Mouse (Mus musculus): ENCODE data around the gene Opn4. TPM values are rescaled to one million over a fixed set of nuclear protein-coding genes. Genes with fewer than 3 reads are reported as not detected.

Opn4 gene
- polyA plus RNA-seq, 1 experiment from 2014 or later = not detected

DNA sequence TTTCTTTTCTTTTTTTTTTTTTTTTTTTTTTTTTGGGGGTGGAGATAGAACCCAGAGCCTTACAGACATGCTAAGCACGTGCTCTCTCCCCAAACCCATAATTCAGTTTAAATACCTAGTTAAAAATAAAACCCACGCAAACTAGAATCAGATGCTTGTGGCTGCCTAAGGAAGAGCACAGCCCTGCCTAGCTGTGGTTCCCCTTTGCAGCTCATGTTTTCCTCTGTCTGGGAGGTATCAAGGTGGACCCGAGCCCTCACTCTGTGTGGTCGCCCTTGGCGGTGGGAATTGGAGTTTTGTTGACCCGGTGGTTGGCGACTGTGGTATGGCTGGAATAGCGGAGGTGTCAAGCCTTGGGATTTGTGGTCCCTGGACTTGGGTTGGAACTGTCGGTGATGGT is 41.0 kb downstream of the Opn4 start:
- Histone ChIP-seq H3K27ac (ENCODE audit: low read depth, low read length) (no peak overlapping the region), H3K4me2 (ENCODE audit: low read depth, low read length) (no peak overlapping the region), H3K36me3 (ENCODE audit: control insufficient read depth, insufficient read depth, low read length) (no peaks in the 10 kb centered on the region), H3K4me1 (ENCODE audit: control insufficient read depth, insufficient read depth, low read length) (no peaks in the 10 kb centered on the region), H3K27me3 (ENCODE audit: control insufficient read depth, insufficient read depth, low read length) (no peaks in the 10 kb centered on the region), H3K9me3 (ENCODE audit: control insufficient read depth, low read length) (no peaks in the 10 kb centered on the region), H3K9ac (replicated peaks; ENCODE audit: low read depth, low read length) (no peak overlapping the region), H3K4me3 (ENCODE audit: low read depth, low read length) (no peak overlapping the region)
- WGBS = 90% methylated on average over 9 of the region's 9 CpGs
- ATAC-seq (ENCODE audit: low read depth) = no peak

DNA sequence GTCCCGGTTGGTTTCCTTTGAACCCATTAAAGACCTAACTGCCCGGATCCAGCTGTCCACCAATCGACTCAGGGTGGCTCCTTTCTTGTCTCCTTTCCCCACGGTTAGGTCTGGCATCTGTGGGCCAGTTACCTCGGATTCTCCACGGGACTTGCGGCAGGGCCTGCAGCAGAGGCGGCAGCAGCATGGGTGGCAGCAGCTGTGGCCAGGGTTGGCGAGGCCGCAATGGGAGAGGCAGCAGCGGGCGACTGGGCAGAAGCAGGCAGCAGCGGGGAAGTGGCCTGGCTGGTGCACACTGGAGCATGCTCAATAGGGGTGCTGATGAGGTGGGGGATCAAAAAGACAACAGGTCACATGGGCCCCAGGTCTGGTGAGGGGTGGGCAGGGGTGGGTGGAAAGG is 44.7 kb downstream of the Opn4 start:
- no peak overlapping the region for H3K9ac ChIP-seq (replicated peaks; ENCODE audit: low read depth, low read length)
- no peak overlapping the region for H3K4me2 ChIP-seq (ENCODE audit: low read depth, low read length)
- no peaks in the 10 kb centered on the region for H3K9me3 ChIP-seq (ENCODE audit: control insufficient read depth, low read length)
- no peaks in the 10 kb centered on the region for H3K4me1 ChIP-seq (ENCODE audit: control insufficient read depth, insufficient read depth, low read length)
- 58% methylated on average over 13 of the region's 13 CpGs for WGBS
- H3K4me3 ChIP-seq (ENCODE audit: low read depth, low read length) = no peak overlapping the region
- no peak overlapping the region for H3K27ac ChIP-seq (ENCODE audit: low read depth, low read length)
- ATAC-seq (ENCODE audit: low read depth) = peak; percentile 29; the same call in 1 of the 2 replicates
- H3K36me3 ChIP-seq (ENCODE audit: control insufficient read depth, insufficient read depth, low read length) = no peaks in the 10 kb centered on the region
- H3K27me3 ChIP-seq (ENCODE audit: control insufficient read depth, insufficient read depth, low read length) = no peaks in the 10 kb centered on the region

DNA sequence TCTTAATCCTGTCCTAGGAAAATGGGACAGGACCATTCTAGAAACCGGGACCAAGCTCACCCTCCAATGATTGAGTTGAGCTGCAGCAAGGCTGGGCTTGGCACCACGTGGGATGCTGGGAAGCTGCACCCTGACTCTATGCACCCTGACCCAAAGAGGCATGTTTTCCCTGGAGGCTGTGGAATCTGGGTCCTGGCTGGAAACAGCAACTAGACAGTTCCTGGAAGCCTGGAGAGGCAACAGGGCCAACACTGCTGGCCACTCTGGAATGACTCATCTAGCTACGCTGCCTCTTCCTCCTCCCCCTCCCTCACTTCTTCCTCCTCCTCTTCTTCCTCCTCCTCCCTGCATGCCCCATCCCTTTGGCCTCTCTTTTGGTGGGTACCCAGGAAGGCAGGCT is 45.9 kb downstream of the Opn4 start:
- Histone ChIP-seq H3K9ac (replicated peaks; ENCODE audit: low read depth, low read length) (no peak overlapping the region), H3K4me2 (ENCODE audit: low read depth, low read length) (no peak overlapping the region), H3K9me3 (ENCODE audit: control insufficient read depth, low read length) (no peaks in the 10 kb centered on the region), H3K4me3 (ENCODE audit: low read depth, low read length) (no peak overlapping the region), H3K27ac (ENCODE audit: low read depth, low read length) (no peak overlapping the region), H3K36me3 (ENCODE audit: control insufficient read depth, insufficient read depth, low read length) (no peaks in the 10 kb centered on the region), H3K4me1 (ENCODE audit: control insufficient read depth, insufficient read depth, low read length) (no peaks in the 10 kb centered on the region), H3K27me3 (ENCODE audit: control insufficient read depth, insufficient read depth, low read length) (no peaks in the 10 kb centered on the region)
- 72% methylated on average over 3 of the region's 3 CpGs for WGBS
- no peak for ATAC-seq (ENCODE audit: low read depth)

DNA sequence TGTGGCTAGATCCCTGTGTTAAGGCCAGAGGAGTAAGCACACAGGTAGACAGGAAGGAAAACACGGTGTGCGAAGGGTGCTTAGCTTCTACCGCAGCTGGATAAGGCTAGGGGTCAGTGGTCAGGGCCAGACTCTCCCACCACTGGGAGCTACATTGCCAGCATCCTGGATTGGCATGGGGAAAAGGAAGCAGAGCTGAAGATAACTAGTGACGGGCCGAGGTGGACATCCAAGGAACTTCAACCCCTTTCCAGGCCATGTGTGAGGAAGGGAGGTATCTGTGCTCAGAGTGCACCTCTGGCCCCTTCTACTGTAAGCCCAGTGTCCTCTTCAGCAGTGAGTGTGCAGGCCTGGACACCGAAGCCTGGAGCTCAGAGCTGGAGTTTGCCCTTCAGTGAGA is 46.5 kb downstream of the Opn4 start:
- Histone ChIP-seq H3K4me2 (ENCODE audit: low read depth, low read length) (no peak overlapping the region), H3K4me3 (ENCODE audit: low read depth, low read length) (no peak overlapping the region), H3K9ac (replicated peaks; ENCODE audit: low read depth, low read length) (no peak overlapping the region), H3K4me1 (ENCODE audit: control insufficient read depth, insufficient read depth, low read length) (0 out of 2 replicates have a peak, but pooled peaks cover under 1% of the 10 kb centered on the region), H3K27me3 (ENCODE audit: control insufficient read depth, insufficient read depth, low read length) (no peaks in the 10 kb centered on the region), H3K36me3 (ENCODE audit: control insufficient read depth, insufficient read depth, low read length) (no peaks in the 10 kb centered on the region), H3K9me3 (ENCODE audit: control insufficient read depth, low read length) (no peaks in the 10 kb centered on the region), H3K27ac (ENCODE audit: low read depth, low read length) (no peak overlapping the region)
- WGBS = 90% methylated on average over 6 of the region's 6 CpGs
- no peak for ATAC-seq (ENCODE audit: low read depth)

DNA sequence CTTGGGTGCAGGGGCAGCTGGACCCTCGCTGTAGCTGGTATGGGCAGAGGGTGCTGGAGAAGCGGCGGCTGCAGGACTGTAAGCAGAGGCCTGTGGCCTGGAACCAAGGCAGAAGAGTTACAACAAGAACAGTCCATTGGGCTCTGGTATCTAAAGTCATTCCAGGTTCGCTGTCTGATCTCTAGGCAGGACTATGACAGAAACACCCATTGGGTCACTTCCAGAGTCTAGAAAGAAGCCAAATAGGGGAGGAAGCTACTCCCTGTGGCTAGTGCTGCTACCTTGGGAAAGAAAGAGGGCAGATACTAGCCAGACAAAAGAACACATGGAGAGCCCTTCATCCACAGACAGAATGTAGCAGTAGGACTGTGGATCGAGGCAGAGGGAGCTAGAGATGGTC is 47.7 kb downstream of the Opn4 start:
- no peak overlapping the region for H3K4me3 ChIP-seq (ENCODE audit: low read depth, low read length)
- H3K4me2 ChIP-seq (ENCODE audit: low read depth, low read length) = no peak overlapping the region
- 90% methylated on average over 5 of the region's 5 CpGs for WGBS
- H3K36me3 ChIP-seq (ENCODE audit: control insufficient read depth, insufficient read depth, low read length) = no peaks in the 10 kb centered on the region
- H3K9me3 ChIP-seq (ENCODE audit: control insufficient read depth, low read length) = no peaks in the 10 kb centered on the region
- no peak for ATAC-seq (ENCODE audit: low read depth)
- no peaks in the 10 kb centered on the region for H3K27me3 ChIP-seq (ENCODE audit: control insufficient read depth, insufficient read depth, low read length)
- H3K4me1 ChIP-seq (ENCODE audit: control insufficient read depth, insufficient read depth, low read length) = 0 out of 2 replicates have a peak, but pooled peaks cover 3% of the 10 kb centered on the region
- no peak overlapping the region for H3K9ac ChIP-seq (replicated peaks; ENCODE audit: low read depth, low read length)
- no peak overlapping the region for H3K27ac ChIP-seq (ENCODE audit: low read depth, low read length)

DNA sequence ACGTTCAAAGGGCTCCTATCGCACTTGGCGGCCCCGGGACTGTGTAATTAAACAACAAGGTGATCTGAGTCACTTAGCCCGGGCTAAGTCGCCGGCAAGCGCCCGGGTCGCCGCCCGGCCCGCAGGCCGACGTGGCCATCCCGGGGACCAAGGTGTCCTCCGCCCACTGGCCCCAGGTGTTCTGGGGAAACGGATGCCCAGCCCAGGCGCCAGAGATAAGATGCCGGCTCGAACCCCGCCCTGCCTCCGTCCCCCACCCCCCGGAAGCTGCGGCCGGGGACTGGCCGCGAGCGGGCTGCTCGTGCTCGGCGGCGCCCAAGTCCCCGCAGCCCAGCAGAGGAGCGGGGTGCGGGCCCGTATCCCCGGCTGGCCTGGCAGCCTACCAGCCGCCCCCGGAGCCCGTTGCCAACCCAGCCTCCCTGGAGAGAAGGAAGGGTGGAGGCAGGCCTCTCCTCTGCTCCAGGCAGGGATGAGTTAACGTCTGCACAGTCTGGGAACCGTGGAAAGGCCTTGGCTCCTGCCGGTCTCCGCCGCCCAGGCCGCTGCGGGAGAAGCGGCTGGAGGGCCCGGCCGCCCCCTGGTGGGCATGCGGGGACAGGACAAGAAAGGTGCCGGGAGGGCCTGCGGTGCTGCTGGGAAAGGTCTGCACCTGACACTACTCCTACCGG is 50.8 kb downstream of the Opn4 start:
- H3K9me3 ChIP-seq (ENCODE audit: control insufficient read depth, low read length) = no peaks in the 10 kb centered on the region
- under 1% methylated on average over 53 of the region's 55 CpGs for WGBS
- no peaks in the 10 kb centered on the region for H3K36me3 ChIP-seq (ENCODE audit: control insufficient read depth, insufficient read depth, low read length)
- peak overlapping the region; percentile 79 for H3K4me2 ChIP-seq (ENCODE audit: low read depth, low read length)
- no peaks in the 10 kb centered on the region for H3K27me3 ChIP-seq (ENCODE audit: control insufficient read depth, insufficient read depth, low read length)
- peak overlapping the region; percentile 96 for H3K9ac ChIP-seq (replicated peaks; ENCODE audit: low read depth, low read length)
- H3K27ac ChIP-seq (ENCODE audit: low read depth, low read length) = peak overlapping the region; percentile 84
- peak overlapping the region; percentile 73 for H3K4me3 ChIP-seq (ENCODE audit: low read depth, low read length)
- H3K4me1 ChIP-seq (ENCODE audit: control insufficient read depth, insufficient read depth, low read length) = 0 out of 2 replicates have a peak, but pooled peaks cover 3% of the 10 kb centered on the region
- ATAC-seq (ENCODE audit: low read depth) = peak; percentile 97

DNA sequence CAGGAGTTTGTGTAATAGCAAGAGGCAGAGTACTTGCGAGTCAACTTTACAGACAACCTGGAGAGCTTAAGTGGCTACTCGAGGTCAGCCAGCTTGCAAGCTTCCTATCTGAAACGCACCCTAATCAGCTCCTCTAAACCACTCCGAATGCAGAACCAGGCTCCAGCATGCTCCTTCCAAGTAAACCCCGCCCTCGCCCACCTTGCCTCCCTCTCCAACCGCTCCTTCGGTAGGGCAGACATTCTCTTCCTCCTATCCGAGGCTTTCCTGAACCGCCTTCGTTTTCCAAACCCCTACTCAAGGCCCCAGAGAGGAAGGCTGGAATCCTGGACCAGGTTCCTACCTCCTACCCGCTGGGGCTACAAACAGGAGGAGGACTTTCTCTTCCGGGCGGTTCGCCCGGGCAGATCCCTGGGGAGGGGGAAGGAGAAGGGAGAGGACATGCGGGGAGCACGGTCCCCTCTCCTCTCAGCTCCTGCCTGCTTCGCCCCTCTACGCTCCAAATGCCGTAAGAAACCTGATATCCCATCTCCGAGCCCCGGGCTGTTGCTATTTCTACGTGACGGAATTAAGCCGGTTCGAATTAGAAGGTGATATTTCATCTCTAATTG is 51.4 kb downstream of the Opn4 start:
- under 1% methylated on average over 26 of the region's 27 CpGs for WGBS
- Histone ChIP-seq H3K36me3 (ENCODE audit: control insufficient read depth, insufficient read depth, low read length) (no peaks in the 10 kb centered on the region), H3K4me2 (ENCODE audit: low read depth, low read length) (peak overlapping the region; percentile 79), H3K4me3 (ENCODE audit: low read depth, low read length) (peak overlapping the region; percentile 73), H3K9me3 (ENCODE audit: control insufficient read depth, low read length) (no peaks in the 10 kb centered on the region), H3K4me1 (ENCODE audit: control insufficient read depth, insufficient read depth, low read length) (0 out of 2 replicates have a peak, but pooled peaks cover 3% of the 10 kb centered on the region), H3K9ac (replicated peaks; ENCODE audit: low read depth, low read length) (peak overlapping the region; percentile 96), H3K27ac (ENCODE audit: low read depth, low read length) (peak overlapping the region; percentile 84), H3K27me3 (ENCODE audit: control insufficient read depth, insufficient read depth, low read length) (no peaks in the 10 kb centered on the region)
- ATAC-seq (ENCODE audit: low read depth) = peak; percentile 50

DNA sequence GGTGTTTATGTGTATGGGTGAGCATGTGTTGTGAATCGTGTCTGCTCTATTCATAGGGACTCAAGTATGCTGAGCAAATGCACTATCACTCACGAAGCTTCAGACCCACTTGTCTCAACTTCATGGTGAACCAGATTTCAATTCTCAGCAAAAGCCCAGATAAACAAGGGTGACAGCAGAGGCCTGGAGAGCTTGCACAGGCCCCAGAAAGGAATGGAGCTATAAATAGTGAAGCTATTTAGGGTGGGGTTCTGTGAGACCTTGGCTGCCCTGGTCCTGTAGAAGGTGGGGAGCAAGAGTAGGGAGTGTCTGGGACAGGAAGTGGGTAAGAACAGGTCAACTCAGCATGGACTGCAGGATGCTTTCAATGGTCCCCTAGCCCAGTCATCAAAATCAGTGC is 55.4 kb downstream of the Opn4 start:
- Histone ChIP-seq H3K27me3 (ENCODE audit: control insufficient read depth, insufficient read depth, low read length) (no peaks in the 10 kb centered on the region), H3K36me3 (ENCODE audit: control insufficient read depth, insufficient read depth, low read length) (no peaks in the 10 kb centered on the region), H3K9me3 (ENCODE audit: control insufficient read depth, low read length) (no peaks in the 10 kb centered on the region), H3K4me3 (ENCODE audit: low read depth, low read length) (no peak overlapping the region), H3K27ac (ENCODE audit: low read depth, low read length) (no peak overlapping the region), H3K9ac (replicated peaks; ENCODE audit: low read depth, low read length) (no peak overlapping the region), H3K4me2 (ENCODE audit: low read depth, low read length) (no peak overlapping the region), H3K4me1 (ENCODE audit: control insufficient read depth, insufficient read depth, low read length) (0 out of 2 replicates have a peak, but pooled peaks cover 3% of the 10 kb centered on the region)
- 87% methylated on average over 2 of the region's 2 CpGs for WGBS
- ATAC-seq (ENCODE audit: low read depth) = no peak

DNA sequence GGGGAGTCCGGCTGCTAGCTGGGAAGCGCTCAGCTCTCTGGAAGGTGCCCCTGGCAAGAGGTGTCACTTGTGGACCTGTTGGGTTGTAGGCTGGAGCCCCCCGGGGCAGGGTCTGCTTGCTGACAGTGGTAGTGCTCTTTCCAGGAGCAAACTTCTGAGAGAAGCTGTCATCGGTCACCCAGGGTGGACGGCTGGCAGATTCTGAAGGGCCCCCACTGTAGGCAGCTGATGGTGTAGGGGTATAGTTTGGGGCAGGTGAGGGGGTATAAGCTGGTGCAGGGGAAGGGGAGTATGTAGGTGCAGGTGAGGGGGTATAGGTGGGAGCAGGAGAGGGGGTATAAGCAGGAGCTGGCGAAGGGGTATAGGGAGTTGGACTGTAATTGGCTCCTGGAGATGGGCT is 55.9 kb downstream of the Opn4 start:
- Histone ChIP-seq H3K27me3 (ENCODE audit: control insufficient read depth, insufficient read depth, low read length) (no peaks in the 10 kb centered on the region), H3K27ac (ENCODE audit: low read depth, low read length) (no peak overlapping the region), H3K4me3 (ENCODE audit: low read depth, low read length) (no peak overlapping the region), H3K9me3 (ENCODE audit: control insufficient read depth, low read length) (no peaks in the 10 kb centered on the region), H3K4me1 (ENCODE audit: control insufficient read depth, insufficient read depth, low read length) (0 out of 2 replicates have a peak, but pooled peaks cover 3% of the 10 kb centered on the region), H3K9ac (replicated peaks; ENCODE audit: low read depth, low read length) (no peak overlapping the region), H3K36me3 (ENCODE audit: control insufficient read depth, insufficient read depth, low read length) (no peaks in the 10 kb centered on the region), H3K4me2 (ENCODE audit: low read depth, low read length) (no peak overlapping the region)
- WGBS = 92% methylated on average over 6 of the region's 6 CpGs
- no peak for ATAC-seq (ENCODE audit: low read depth)
